Mouse (Mus musculus) myocyte (in vitro differentiated cells): Measurements from ENCODE around the gene Clcn6.

Experiments used
- E2F4 ChIP-seq: IDR thresholded peaks from one replicate; pipeline ENCODE4 v1.6.1; 2011; ENCODE audit warnings: mild to moderate bottlenecking, control low read depth, moderate library complexity; ENCODE audit not compliant: insufficient read depth
- MAX ChIP-seq: IDR thresholded peaks from one replicate; pipeline ENCODE4 v1.6.1; 2011; ENCODE audit warnings: low read depth, mild to moderate bottlenecking, control low read depth
- MYOD1 ChIP-seq, 3 experiments: IDR thresholded peaks; one replicate each; pipeline ENCODE4 v1.6.1; 2011; ENCODE audit warnings: control low read depth in 2 of 3, low read depth in 2 of 3, mild to moderate bottlenecking in 2 of 3, moderate library complexity in 1 of 3; ENCODE audit not compliant: insufficient read length in 2 of 3, control insufficient read depth in 1 of 3
- POLR2A ChIP-seq: IDR thresholded peaks from one replicate; pipeline ENCODE4 v1.6.1; 2011; ENCODE audit warnings: low read depth, mild to moderate bottlenecking, control low read depth, moderate library complexity; ENCODE audit not compliant: insufficient read length
- POLR2AphosphoS2 ChIP-seq: IDR thresholded peaks from one replicate; pipeline ENCODE4 v1.6.1; 2011; ENCODE audit warnings: low read depth, control low read depth; ENCODE audit not compliant: insufficient read length
- TCF12 ChIP-seq: IDR thresholded peaks from one replicate; pipeline ENCODE4 v1.6.1; 2011; ENCODE audit warnings: mild to moderate bottlenecking, control low read depth; ENCODE audit not compliant: poor library complexity, insufficient read depth, severe bottlenecking

DNA sequence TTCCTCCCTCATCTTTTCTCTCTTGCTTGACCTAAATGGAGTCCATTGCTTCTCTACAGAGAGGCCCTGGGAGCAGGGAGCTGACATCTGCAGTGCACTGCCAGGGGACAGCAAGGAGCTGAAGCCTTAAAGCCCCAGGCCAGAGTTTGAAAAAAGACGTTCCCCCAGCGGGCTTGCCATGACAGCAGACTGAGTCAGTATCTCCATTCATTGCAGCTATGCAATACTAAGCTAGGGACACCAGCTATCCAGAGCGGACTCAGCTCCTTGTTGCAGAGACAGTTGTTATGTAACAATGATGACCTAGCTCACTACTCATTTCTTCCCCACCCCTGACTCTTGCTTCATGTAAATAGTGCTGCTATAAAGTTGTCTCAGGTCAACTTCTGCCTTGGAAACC is 43.3 kb downstream of the Clcn6 start:
- no peak for TF ChIP-seq POLR2A
- no peak for TF ChIP-seq MYOD1 (IDR thresholded peaks at IDR 0.05; ENCODE audit: control insufficient read depth in 1 of 3, insufficient read length in 2 of 3, low read depth in 2 of 3)
- TF ChIP-seq MAX, result no peak
- no peak for TF ChIP-seq POLR2AphosphoS2
- no peak for TF ChIP-seq TCF12
- no peak for TF ChIP-seq E2F4
